ENCODE assay signal across 16 mouse cellular contexts in genomic region chr9:22119543-22119942, GRCm38 (mm10). TPM values are rescaled to one million over a fixed set of nuclear protein-coding genes. Genes with fewer than 3 reads are reported as not detected.
DNase-seq lines count a peak whose midpoint lies in the region; ATAC-seq and TF ChIP-seq lines count a peak whose summit lies in the region.
"Had no signal": no experiment of that assay in that cellular context is flagged by ENCODE, and none has a peak within 500 bp of the region (broad histone marks: within the 10 kb centered on the region; RNA-seq: fewer than 3 reads in every experiment).

No protein-coding gene starts in this region.

- TF ChIP-seq POLR2A in thymus, adult 2 months (IDR thresholded peaks at IDR 0.05; ENCODE audit: control insufficient read depth, extremely low read depth, insufficient read depth, low read length, poor library complexity): no peak

- no peak for TF ChIP-seq CTCF in thymus, adult 2 months (IDR thresholded peaks at IDR 0.05; ENCODE audit: borderline replicate concordance, control insufficient read depth, extremely low read depth, insufficient read depth, low read length, poor library complexity)

- peak; percentile 43 for DNase-seq in adrenal gland, postnatal 14 days
- no peak for DNase-seq in adrenal gland, postnatal 25 days
- DNase-seq in left cerebral cortex, adult 18-20 months (ENCODE audit: low spot score in 2 of 2): peak; percentile 41 to 42
- DNase-seq in left cerebral cortex, postnatal 10 days (ENCODE audit: extremely low spot score in 1 of 2, low spot score in 2 of 2): no peak
- DNase-seq in thymus, adult 2 months: no peak
- DNase-seq: cerebellum, adult 18-20 months; lung, postnatal 10 days; midbrain, embryonic 14.5 days; thymus, adult 18-20 months had no signal

- H3K36me3 ChIP-seq in thymus, adult 2 months (ENCODE audit: control insufficient read depth, insufficient read depth, low read length): no peaks in the 10 kb centered on the region
- H3K36me3 ChIP-seq: heart, embryonic 13.5 days; hindbrain, embryonic 13.5 days; neural tube, embryonic 13.5 days had no signal

- peaks cover 14% of the 10 kb centered on the region; the same call in 1 of the 2 replicates for H3K4me1 ChIP-seq in brown adipose tissue, adult 24 weeks (ENCODE audit: control insufficient read depth, insufficient read depth, insufficient read length, low read length)
- peaks cover 11% of the 10 kb centered on the region for H3K4me1 ChIP-seq in thymus, adult 2 months (replicated peaks; ENCODE audit: control insufficient read depth, insufficient read depth, low read length)

- H3K4me3 ChIP-seq in brown adipose tissue, adult 24 weeks (ENCODE audit: insufficient read depth, low read depth, low read length): no peak overlapping the region
- no peak overlapping the region for H3K4me3 ChIP-seq in thymus, adult 2 months (ENCODE audit: control insufficient read depth, insufficient read depth, low read length)
- H3K4me3 ChIP-seq: erythroblast, embryonic 14.5 days; heart, embryonic 13.5 days; hindbrain, embryonic 13.5 days; neural tube, embryonic 13.5 days had no signal

- WGBS in thymus, adult 2 months: 79% methylated on average over 4 of the region's 4 CpGs

- intact Hi-C loops in left cerebral cortex, postnatal 10 days (cut with DNase I): no loop called here

- peak; percentile 62 for ATAC-seq in monocyte, adult 5-6 weeks (replicated peaks; ENCODE audit: insufficient number of reproducible peaks, low FRiP score, low TSS enrichment, poor library complexity, severe bottlenecking)
- ATAC-seq in CD4-positive, CD25-positive, alpha-beta regulatory T cell, adult 4 months: no peak

- no peaks in the 10 kb centered on the region for H3K27me3 ChIP-seq in thymus, adult 2 months (ENCODE audit: control insufficient read depth, insufficient read depth, low read length)

- peak overlapping the region; percentile 83 for H3K27ac ChIP-seq in brown adipose tissue, adult 24 weeks (replicated peaks; ENCODE audit: low read depth, low read length)
- no peak overlapping the region for H3K27ac ChIP-seq in thymus, adult 2 months (ENCODE audit: control insufficient read depth, insufficient read depth, low read length)
- H3K27ac ChIP-seq: heart, embryonic 13.5 days; hindbrain, embryonic 13.5 days; neural tube, embryonic 13.5 days had no signal

RNA-seq across cellular contexts. Expression of gene Elof1, which starts 2.6 kb away (rescaled TPM):
- 66.9 and 74.2 TPM in 2 replicates for total RNA-seq in adrenal gland, postnatal 14 days (2021)
- 75.1 and 75.8 TPM in 2 replicates for total RNA-seq in adrenal gland, postnatal 25 days (2021)
- 10 to 100 TPM; 64.7 to 65.0 TPM for total RNA-seq in left cerebral cortex, adult 18-20 months (2021)
- total RNA-seq in left cerebral cortex, postnatal 10 days (2021): 10 to 100 TPM; 63.0 to 63.7 TPM
- polyA plus RNA-seq in brown adipose tissue, adult 24 weeks (2012; ENCODE audit: insufficient read depth, insufficient read length, missing spikeins): 101 and 117 TPM in 2 replicates
- 22.0 to 30.4 TPM (median 24.7 TPM) in 3 replicates for total RNA-seq in monocyte, adult 5-6 weeks (2017)
- polyA plus RNA-seq in CD4-positive, CD25-positive, alpha-beta regulatory T cell, adult 4 months (2017; shearing (Covaris generic)): 10 to 100 TPM; 76.4 to 95.1 TPM
- polyA plus RNA-seq in thymus, adult 2 months (2012; rRNA removed): 187 and 205 TPM in 2 replicates

RNA-seq across cellular contexts. Expression of gene Acp5, which starts 16.0 kb away (rescaled TPM):
- total RNA-seq in adrenal gland, postnatal 14 days (2021): 30.3 and 39.2 TPM in 2 replicates
- 19.0 and 25.4 TPM in 2 replicates for total RNA-seq in adrenal gland, postnatal 25 days (2021)
- under 1 TPM; 0.59 to 0.63 TPM for total RNA-seq in left cerebral cortex, adult 18-20 months (2021)
- total RNA-seq in left cerebral cortex, postnatal 10 days (2021): under 1 TPM; 0.61 to 0.75 TPM
- polyA plus RNA-seq in brown adipose tissue, adult 24 weeks (2012; ENCODE audit: insufficient read depth, insufficient read length, missing spikeins): 179 and 198 TPM in 2 replicates
- total RNA-seq in monocyte, adult 5-6 weeks (2017): 24.2 to 38.4 TPM (median 30.8 TPM) in 3 replicates
- polyA plus RNA-seq in CD4-positive, CD25-positive, alpha-beta regulatory T cell, adult 4 months (2017; shearing (Covaris generic)): 100 to 1,000 TPM; 221 to 282 TPM
- polyA plus RNA-seq in thymus, adult 2 months (2012; rRNA removed): 248 and 304 TPM in 2 replicates

RNA-seq across cellular contexts. Expression of gene Cnn1, which starts 20.5 kb away (rescaled TPM):
- total RNA-seq in adrenal gland, postnatal 14 days (2021): 0.56 and 7.1 TPM in 2 replicates
- 0.46 and 0.76 TPM in 2 replicates for total RNA-seq in adrenal gland, postnatal 25 days (2021)
- total RNA-seq in left cerebral cortex, adult 18-20 months (2021): under 1 TPM; 0.56 to 0.87 TPM
- under 1 TPM; 0.20 to 0.39 TPM for total RNA-seq in left cerebral cortex, postnatal 10 days (2021)
- polyA plus RNA-seq in brown adipose tissue, adult 24 weeks (2012; ENCODE audit: insufficient read depth, insufficient read length, missing spikeins): 1.9 and 5.7 TPM in 2 replicates
- total RNA-seq in monocyte, adult 5-6 weeks (2017): not detected in 3 replicates
- polyA plus RNA-seq in CD4-positive, CD25-positive, alpha-beta regulatory T cell, adult 4 months (2017; shearing (Covaris generic)): under 1 TPM in 1 of 2 experiments, not detected in 1; 0.22 TPM
- polyA plus RNA-seq in thymus, adult 2 months (2012; rRNA removed): 4.3 and 5.0 TPM in 2 replicates
- polyA plus RNA-seq: erythroblast, embryonic 14.5 days had no signal

RNA-seq across cellular contexts. Expression of gene Ecsit, which starts 34.3 kb away (rescaled TPM):
- 74.9 and 80.6 TPM in 2 replicates for total RNA-seq in adrenal gland, postnatal 14 days (2021)
- total RNA-seq in adrenal gland, postnatal 25 days (2021): 45.7 and 60.4 TPM in 2 replicates
- 10 to 100 TPM; 43.0 to 49.9 TPM for total RNA-seq in left cerebral cortex, adult 18-20 months (2021)
- total RNA-seq in left cerebral cortex, postnatal 10 days (2021): 10 to 100 TPM; 40.5 to 42.8 TPM
- polyA plus RNA-seq in brown adipose tissue, adult 24 weeks (2012; ENCODE audit: insufficient read depth, insufficient read length, missing spikeins): 95.3 and 111 TPM in 2 replicates
- 7.4 to 18.5 TPM (median 15.5 TPM) in 3 replicates for total RNA-seq in monocyte, adult 5-6 weeks (2017)
- polyA plus RNA-seq in CD4-positive, CD25-positive, alpha-beta regulatory T cell, adult 4 months (2017; shearing (Covaris generic)): 10 to 100 TPM; 35.8 to 55.9 TPM
- 58.1 and 62.2 TPM in 2 replicates for polyA plus RNA-seq in thymus, adult 2 months (2012; rRNA removed)

RNA-seq across cellular contexts. Expression of gene Pigyl, which starts 37.1 kb away (rescaled TPM):
- 47.7 and 51.8 TPM in 2 replicates for total RNA-seq in adrenal gland, postnatal 14 days (2021)
- total RNA-seq in adrenal gland, postnatal 25 days (2021): 52.5 and 64.8 TPM in 2 replicates
- 10 to 100 TPM; 39.8 to 40.6 TPM for total RNA-seq in left cerebral cortex, adult 18-20 months (2021)
- 10 to 100 TPM; 40.9 to 42.3 TPM for total RNA-seq in left cerebral cortex, postnatal 10 days (2021)
- polyA plus RNA-seq in brown adipose tissue, adult 24 weeks (2012; ENCODE audit: insufficient read depth, insufficient read length, missing spikeins): 47.7 and 58.0 TPM in 2 replicates
- 11.5 to 20.1 TPM (median 15.5 TPM) in 3 replicates for total RNA-seq in monocyte, adult 5-6 weeks (2017)
- 10 to 100 TPM; 45.4 to 48.7 TPM for polyA plus RNA-seq in CD4-positive, CD25-positive, alpha-beta regulatory T cell, adult 4 months (2017; shearing (Covaris generic))
- 64.7 and 83.0 TPM in 2 replicates for polyA plus RNA-seq in thymus, adult 2 months (2012; rRNA removed)

Comparison
In these comparisons a context has a peak if more than half of its experiments do, and no peak if none do; other contexts are left out.
1. DNase-seq: peak in adrenal gland, postnatal 14 days (single experiment) and left cerebral cortex, adult 18-20 months (2 of 2); none in adrenal gland, postnatal 25 days (single experiment), left cerebral cortex, postnatal 10 days (0 of 2) and thymus, adult 2 months (single experiment).
2. RNA of gene Acp5, which starts 16.0 kb away (total RNA-seq): 30.3 to 39.2 TPM in adrenal gland, postnatal 14 days, 24.2 to 38.4 TPM in monocyte, adult 5-6 weeks and 19.0 to 25.4 TPM in adrenal gland, postnatal 25 days; 0.61 to 0.75 TPM in left cerebral cortex, postnatal 10 days and 0.59 to 0.63 TPM in left cerebral cortex, adult 18-20 months; every median in the first group is over 10 times any median in the second.